Mouse (Mus musculus) midbrain, embryonic 16.5 days (tissue): Measurements from ENCODE around the gene Ttc8. TPM values are rescaled to one million over a fixed set of nuclear protein-coding genes. Genes with fewer than 3 reads are reported as not detected.

ENCODE experiments used
- ATAC-seq: fragments of 200-750 bp; cut with Nextera tagmentation; 2 replicates; pipeline ENCODE4 v1.8.0; 2017; ENCODE audit warnings: moderate TSS enrichment
- H3K27ac ChIP-seq: fragments of 300-500 bp; sonication (generic); 2 replicates; pipeline ENCODE4 v1.5.1; 2014; ENCODE audit warnings: mild to moderate bottlenecking, low read length, mixed read lengths
- H3K27me3 ChIP-seq: fragments of 300-500 bp; sonication (generic); 2 replicates; pipeline ENCODE4 v1.6.1; 2014; ENCODE audit warnings: low read depth, low read length, mixed read lengths; ENCODE audit not compliant: control insufficient read depth, insufficient read depth
- H3K36me3 ChIP-seq: fragments of 300-500 bp; sonication (generic); 2 replicates; pipeline ENCODE4 v1.6.1; 2014; ENCODE audit warnings: mild to moderate bottlenecking, low read length, moderate library complexity, mixed read lengths; ENCODE audit not compliant: control insufficient read depth, insufficient read depth
- H3K4me1 ChIP-seq: fragments of 300-500 bp; sonication (generic); 2 replicates; pipeline ENCODE4 v1.6.1; 2014; ENCODE audit warnings: mild to moderate bottlenecking, low read length, mixed read lengths; ENCODE audit not compliant: control insufficient read depth, insufficient read depth
- H3K4me2 ChIP-seq: fragments of 300-500 bp; sonication (generic); 2 replicates; pipeline ENCODE4 v1.6.1; 2014; ENCODE audit warnings: mild to moderate bottlenecking, low read length, mixed read lengths
- H3K4me3 ChIP-seq: fragments of 300-500 bp; sonication (generic); 2 replicates; pipeline ENCODE4 v1.5.1; 2014; ENCODE audit warnings: low read depth, mild to moderate bottlenecking, low read length, moderate library complexity, mixed read lengths
- H3K9ac ChIP-seq: fragments of 300-500 bp; sonication (generic); 2 replicates; pipeline ENCODE4 v1.6.1; 2014; ENCODE audit warnings: low read depth, low read length, mixed read lengths
- H3K9me3 ChIP-seq: fragments of 300-500 bp; sonication (generic); replicated peaks from 2 replicates; pipeline ENCODE4 v1.6.1; 2014; ENCODE audit warnings: mild to moderate bottlenecking, low read length, mixed read lengths; ENCODE audit not compliant: control insufficient read depth, poor library complexity, severe bottlenecking
- WGBS: fragments of 180-500 bp; shearing (Covaris S2); extraction: QIAGEN DNeasy Blood & Tissue Kit; methylation state at CpG from one replicate; pipeline ENCODE4 v1.1.7; 2014; 5-methylcytosine and 5-hydroxymethylcytosine counted together
- polyA plus RNA-seq: library from polyadenylated mRNA; unstranded; fragments of >200 nt; fragmentation: Nextera tagmentation; extraction: Ambion mirVana; gene quantifications from 2 replicates; pipeline ENCODE4 v1.2.1, GENCODE M21; 2015

The Ttc8 gene
- polyA plus RNA-seq: 40.9 and 41.1 TPM in 2 replicates

DNA sequence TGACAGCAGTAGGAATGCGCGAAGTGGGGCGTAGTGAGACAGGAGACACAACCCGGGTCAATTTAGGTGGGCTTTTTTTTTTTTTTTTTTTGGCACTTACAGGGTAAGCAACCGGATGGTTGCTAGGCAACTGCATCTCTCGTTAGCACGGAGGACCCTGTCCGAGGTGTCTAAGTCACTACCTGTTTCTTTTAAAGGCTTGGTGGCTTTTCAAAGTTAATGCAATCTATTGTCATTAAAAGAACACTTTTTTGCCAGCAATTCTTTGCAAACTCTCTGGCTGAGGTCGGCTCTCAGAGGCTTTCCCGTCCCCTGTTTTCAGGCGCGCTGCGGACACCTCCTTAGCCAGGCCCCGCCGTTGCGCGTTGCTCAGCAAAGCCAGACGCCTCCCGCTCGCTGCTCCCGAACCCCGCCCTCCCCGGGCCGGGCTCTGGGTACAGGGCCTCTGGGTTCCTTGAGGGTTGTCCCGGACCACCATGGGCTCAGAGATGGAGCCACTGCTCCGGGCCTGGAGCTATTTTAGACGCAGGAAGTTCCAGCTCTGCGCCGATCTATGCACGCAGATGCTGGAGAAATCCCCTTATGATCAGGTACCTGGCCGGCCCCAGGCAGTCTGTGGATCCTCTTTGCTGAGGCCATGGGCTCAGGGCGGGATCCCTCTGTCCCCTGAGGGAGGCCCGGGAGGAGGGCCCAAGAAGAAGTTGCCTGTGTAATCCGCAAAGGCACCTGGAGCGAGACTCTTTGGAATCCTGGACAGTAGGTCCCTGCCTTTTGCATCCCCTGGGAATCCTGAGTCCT, at the start of gene Ttc8:
Ttc8 (plus strand) TSS at position 381 of the 798 bp plus-strand sequence.
- WGBS: under 1% methylated on average over 35 of the region's 35 CpGs
- H3K4me1 ChIP-seq: peaks cover 28% of the 10 kb centered on the region
- no peaks in the 10 kb centered on the region for H3K27me3 ChIP-seq
- H3K9ac ChIP-seq: peak within 1 kb of the TSS; percentile 91
- peak within 1 kb of the TSS; percentile 86 for H3K27ac ChIP-seq
- H3K4me3 ChIP-seq: peak within 1 kb of the TSS; percentile 53
- H3K36me3 ChIP-seq: no peaks in the 10 kb centered on the region
- peak; percentile 97 for ATAC-seq
- H3K4me2 ChIP-seq: peak within 1 kb of the TSS; percentile 73
- no peaks in the 10 kb centered on the region for H3K9me3 ChIP-seq

DNA sequence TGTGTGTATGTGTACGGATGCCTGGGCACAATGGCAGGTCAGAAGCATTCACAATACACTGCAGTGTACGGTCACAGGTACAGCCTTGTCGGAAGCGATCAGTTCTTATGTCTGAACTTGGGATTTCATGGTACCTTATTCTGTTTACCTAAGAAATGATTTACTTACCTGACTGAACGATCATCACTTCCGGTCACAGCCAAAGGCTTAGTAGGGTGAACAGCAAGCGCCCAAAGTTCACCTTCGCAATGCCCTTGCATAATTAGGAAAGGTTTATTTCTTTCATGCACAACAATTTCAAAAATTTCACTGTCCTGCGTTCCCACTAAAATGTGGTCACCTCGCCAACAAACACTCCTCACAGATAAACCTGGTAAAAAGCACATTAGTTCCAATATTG, 47.5 kb upstream of the Ttc8 start:
- Histone ChIP-seq H3K4me3 (no peak overlapping the region), H3K27me3 (no peaks in the 10 kb centered on the region), H3K27ac (no peak overlapping the region), H3K9me3 (no peaks in the 10 kb centered on the region), H3K4me2 (no peak overlapping the region), H3K36me3 (0 out of 2 replicates have a peak, but pooled peaks cover 4% of the 10 kb centered on the region), H3K9ac (no peak overlapping the region), H3K4me1 (no peaks in the 10 kb centered on the region)
- WGBS: 96% methylated on average over 10 of the region's 10 CpGs
- no peak for ATAC-seq

DNA sequence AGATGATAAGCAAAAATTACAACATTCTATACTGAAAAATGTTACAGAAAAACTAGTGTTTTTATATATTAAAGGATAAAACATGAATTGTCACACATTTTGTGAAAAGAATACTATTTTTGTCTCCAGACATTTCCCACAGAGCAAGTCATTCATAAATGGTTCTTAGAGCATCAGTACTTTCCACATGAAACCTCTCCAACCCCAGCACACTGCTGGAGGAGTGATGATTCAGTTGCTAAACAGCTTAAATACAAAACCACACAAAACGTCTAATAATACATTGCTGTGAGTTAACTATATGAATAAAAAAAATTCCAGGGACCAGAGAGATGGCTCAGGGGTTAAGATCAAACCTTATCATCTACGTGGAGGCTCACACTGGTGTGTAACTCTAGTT, 45.2 kb upstream of the Ttc8 start:
- no peak overlapping the region for H3K4me3 ChIP-seq
- WGBS: 67% methylated on average over 2 of the region's 2 CpGs
- no peaks in the 10 kb centered on the region for H3K36me3 ChIP-seq

DNA sequence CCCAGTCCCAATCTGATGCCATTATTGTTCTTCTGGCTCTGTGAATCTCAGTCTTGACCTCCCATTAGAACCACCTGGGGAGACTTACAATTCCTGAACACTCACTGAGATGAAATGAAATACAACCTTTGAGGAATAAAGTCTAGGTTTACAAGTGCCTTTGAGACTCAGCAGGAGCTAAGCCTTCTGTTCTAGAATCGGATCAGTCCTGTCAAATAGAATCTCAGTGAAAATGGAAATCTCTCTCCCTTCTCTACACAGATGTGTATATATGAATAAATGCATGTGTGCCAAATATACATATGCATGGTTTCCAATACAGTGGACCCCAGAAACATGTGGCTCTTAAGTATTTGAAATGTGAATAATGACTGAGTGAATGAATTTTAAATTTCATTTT, 41.7 kb upstream of the Ttc8 start:
- 17% methylated on average over 1 of the region's 1 CpGs for WGBS
- Histone ChIP-seq H3K9me3 (no peaks in the 10 kb centered on the region), H3K36me3 (no peaks in the 10 kb centered on the region), H3K4me3 (no peak overlapping the region), H3K27me3 (no peaks in the 10 kb centered on the region), H3K4me2 (no peak overlapping the region), H3K9ac (no peak overlapping the region), H3K27ac (no peak overlapping the region), H3K4me1 (0 out of 2 replicates have a peak, but pooled peaks cover 2% of the 10 kb centered on the region)
- ATAC-seq: no peak; the same call in 1 of the 2 replicates

More for the DNA sequence above, 45.2 kb upstream of the Ttc8 start:
- no peak for ATAC-seq
- no peaks in the 10 kb centered on the region for H3K9me3 ChIP-seq
- H3K27ac ChIP-seq: no peak overlapping the region
- H3K9ac ChIP-seq: no peak overlapping the region
- H3K4me1 ChIP-seq: 0 out of 2 replicates have a peak, but pooled peaks cover 2% of the 10 kb centered on the region
- H3K27me3 ChIP-seq: no peaks in the 10 kb centered on the region
- H3K4me2 ChIP-seq: no peak overlapping the region

DNA sequence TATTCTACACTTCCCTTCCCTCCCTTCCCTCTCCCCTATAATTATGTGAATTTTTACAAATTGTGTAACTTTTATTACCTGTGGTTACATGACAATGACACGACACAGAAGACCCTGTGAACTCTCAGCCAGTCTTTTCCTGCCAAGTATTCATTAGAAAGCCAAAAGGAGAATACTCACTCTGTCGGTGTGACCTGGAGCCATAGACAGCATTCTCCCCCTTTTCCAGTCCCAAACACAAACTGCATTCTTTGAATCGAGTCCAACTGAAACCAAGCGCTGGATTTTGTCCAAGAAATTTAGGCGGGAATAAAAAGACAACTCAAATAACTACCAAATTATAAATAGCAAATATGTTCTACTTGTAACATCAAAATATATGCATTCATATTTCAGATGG, 38.6 kb upstream of the Ttc8 start:
- no peak overlapping the region for H3K4me3 ChIP-seq
- H3K9me3 ChIP-seq: no peaks in the 10 kb centered on the region
- H3K36me3 ChIP-seq: no peaks in the 10 kb centered on the region
- H3K9ac ChIP-seq: no peak overlapping the region
- ATAC-seq: no peak
- 0 out of 2 replicates have a peak, but pooled peaks cover 2% of the 10 kb centered on the region for H3K4me1 ChIP-seq
- no peak overlapping the region for H3K27ac ChIP-seq
- 57% methylated on average over 5 of the region's 5 CpGs for WGBS
- no peak overlapping the region for H3K4me2 ChIP-seq
- H3K27me3 ChIP-seq: no peaks in the 10 kb centered on the region

DNA sequence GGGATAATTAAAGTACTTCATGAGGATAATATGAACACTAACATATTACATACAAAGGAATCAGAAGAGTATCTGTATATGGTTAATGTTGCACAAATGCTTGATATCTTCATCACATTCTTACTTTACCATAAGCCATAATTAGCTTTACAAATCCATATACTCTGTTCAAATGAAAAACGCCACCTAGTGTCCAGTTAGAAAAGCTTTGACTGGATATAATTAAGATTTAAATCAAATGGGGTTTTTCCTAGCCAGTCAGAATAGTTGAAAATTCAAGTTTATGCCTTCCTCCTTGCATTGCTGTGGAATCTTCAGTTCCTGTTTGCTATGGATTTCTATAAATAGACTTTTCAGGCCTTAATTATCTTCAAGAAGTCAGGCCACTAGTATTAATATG, 35.9 kb upstream of the Ttc8 start:
- no peaks in the 10 kb centered on the region for H3K4me1 ChIP-seq
- no peak overlapping the region for H3K4me2 ChIP-seq
- no peak for ATAC-seq
- H3K9ac ChIP-seq: no peak overlapping the region
- WGBS: 6% methylated on average over 1 of the region's 1 CpGs
- H3K9me3 ChIP-seq: no peaks in the 10 kb centered on the region
- H3K36me3 ChIP-seq: no peaks in the 10 kb centered on the region; the same call in 1 of the 2 replicates
- H3K27me3 ChIP-seq: no peaks in the 10 kb centered on the region
- H3K4me3 ChIP-seq: no peak overlapping the region
- H3K27ac ChIP-seq: no peak overlapping the region

DNA sequence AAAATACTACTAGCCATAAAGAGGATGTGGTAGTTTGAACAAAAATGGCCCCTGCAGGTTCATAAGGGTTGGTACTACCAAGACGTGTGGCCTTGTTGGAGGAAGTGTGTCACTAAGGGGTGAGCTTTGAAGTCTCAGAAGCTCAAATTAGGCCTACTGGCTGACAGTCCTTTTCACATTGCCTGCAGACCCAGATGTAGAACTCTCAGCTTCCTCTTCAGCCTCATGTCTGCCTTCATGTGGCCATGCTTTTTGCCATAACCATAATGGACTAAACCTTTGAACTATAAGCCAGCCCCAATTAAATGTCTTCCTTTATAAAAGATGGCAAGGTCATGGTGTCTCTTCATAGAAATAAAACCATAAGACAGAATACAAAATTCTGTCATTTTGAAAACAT, 23.6 kb upstream of the Ttc8 start:
- Histone ChIP-seq H3K4me1 (peaks cover 17% of the 10 kb centered on the region), H3K4me2 (no peak overlapping the region), H3K27me3 (no peaks in the 10 kb centered on the region), H3K9ac (no peak overlapping the region), H3K4me3 (no peak overlapping the region), H3K27ac (no peak overlapping the region), H3K9me3 (no peaks in the 10 kb centered on the region), H3K36me3 (no peaks in the 10 kb centered on the region)
- 80% methylated on average over 1 of the region's 1 CpGs for WGBS
- ATAC-seq: no peak

DNA sequence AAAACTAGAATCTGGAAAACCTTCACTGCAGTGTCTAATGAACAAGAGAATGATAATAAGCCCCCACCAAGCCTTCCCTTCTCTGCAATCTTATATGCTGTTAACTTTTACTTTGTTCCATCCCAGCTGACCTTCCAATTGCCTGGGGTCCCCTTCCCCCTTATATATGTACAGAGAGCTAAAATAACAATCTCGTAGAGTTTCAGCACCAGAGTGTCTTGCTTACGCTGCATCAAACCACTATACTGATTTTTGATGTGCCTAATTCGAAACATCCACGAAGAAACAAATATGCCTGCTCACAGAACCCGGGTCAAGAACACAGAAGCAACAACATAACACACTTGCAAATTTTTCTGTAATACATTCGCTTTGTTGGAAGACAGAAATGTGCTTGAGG, 20.7 kb upstream of the Ttc8 start:
- H3K9me3 ChIP-seq: no peaks in the 10 kb centered on the region
- H3K27ac ChIP-seq: no peak overlapping the region
- 32% methylated on average over 6 of the region's 6 CpGs for WGBS
- no peak for ATAC-seq
- peak overlapping the region; percentile 60 for H3K4me2 ChIP-seq
- H3K27me3 ChIP-seq: no peaks in the 10 kb centered on the region
- no peaks in the 10 kb centered on the region for H3K36me3 ChIP-seq
- H3K9ac ChIP-seq: peak overlapping the region; percentile 86
- peak overlapping the region; percentile 69 for H3K4me3 ChIP-seq
- H3K4me1 ChIP-seq: peaks cover 17% of the 10 kb centered on the region

DNA sequence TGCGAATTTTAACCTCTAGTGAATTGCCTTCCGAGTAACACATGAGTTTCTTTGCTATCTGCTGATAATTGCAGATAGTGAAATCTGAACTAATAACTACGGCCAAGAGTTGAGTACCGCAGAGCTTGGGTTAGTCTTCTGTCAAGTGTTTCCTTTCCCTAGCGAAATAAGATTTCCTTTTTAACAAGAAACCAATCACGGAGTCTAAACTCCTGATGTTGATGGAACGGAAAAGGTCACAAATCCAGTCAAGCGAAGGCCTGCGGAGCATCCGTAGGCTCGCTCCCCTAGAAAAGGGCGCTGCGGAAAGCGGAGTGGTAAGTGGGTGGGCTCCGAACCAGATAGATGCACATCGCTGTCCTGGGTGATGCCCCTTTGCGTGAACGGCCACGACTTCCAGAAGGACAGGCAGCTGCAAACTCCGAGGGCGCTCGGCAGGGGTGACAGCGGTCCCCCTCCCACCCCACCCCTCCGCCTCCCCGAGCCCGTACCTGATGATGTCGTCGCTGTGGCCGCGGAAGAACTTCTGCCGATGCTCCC, 20.0 kb upstream of the Ttc8 start:
- Histone ChIP-seq H3K4me3 (peak overlapping the region; percentile 69), H3K4me1 (peaks cover 17% of the 10 kb centered on the region), H3K4me2 (peak overlapping the region; percentile 60), H3K36me3 (no peaks in the 10 kb centered on the region), H3K27me3 (no peaks in the 10 kb centered on the region), H3K27ac (peak overlapping the region; percentile 87), H3K9ac (peak overlapping the region; percentile 86), H3K9me3 (no peaks in the 10 kb centered on the region)
- peak; percentile 67 for ATAC-seq
- WGBS: under 1% methylated on average over 31 of the region's 31 CpGs
